Mouse (Mus musculus) CD4-positive, CD25-positive, alpha-beta regulatory T cell, adult 4 months (primary cell): ENCODE measurements around the gene Alox15. TPM values are rescaled to one million over a fixed set of nuclear protein-coding genes. Genes with fewer than 3 reads are reported as not detected.
A peak's percentile ranks its signal among the peaks of the same experiment; 100 is the strongest.

Experiments
- ATAC-seq: one replicate; pipeline ENCODE4 v1.8.0; 2017
- polyA plus RNA-seq, 2 experiments: library from polyadenylated mRNA; unstranded; fragments of 100-300 nt; shearing (Covaris generic); gene quantifications; one replicate each; pipeline ENCODE4 v1.2.1; 2017

Gene Alox15
- polyA plus RNA-seq, 2 experiments from 2014 or later = not detected

- no peak for ATAC-seq
Observed at GRCm38 (mm10) chr11:70308296-70308695, 43.5 kb downstream of the Alox15 start.

DNA sequence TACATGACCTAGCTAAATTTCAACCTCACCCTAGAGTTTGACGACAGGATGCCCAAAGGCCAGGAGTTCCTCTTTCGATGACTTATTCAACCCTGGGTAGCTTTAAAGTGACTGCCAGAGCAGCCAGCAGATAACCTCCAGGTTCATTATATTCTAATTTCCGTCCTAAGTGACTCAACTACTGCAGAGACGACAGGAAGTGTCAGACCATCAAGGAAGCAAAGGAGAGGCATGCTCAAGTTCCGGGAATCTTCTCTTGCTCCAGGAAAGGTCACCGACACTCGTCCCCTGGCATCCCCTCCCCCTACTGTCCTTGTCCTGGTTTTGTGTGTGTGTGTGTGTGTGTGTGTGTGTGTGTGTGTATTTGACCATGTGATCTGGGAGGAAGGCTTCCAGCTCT lies 45.7 kb downstream of the Alox15 start:
- peak; percentile 85 for ATAC-seq

DNA sequence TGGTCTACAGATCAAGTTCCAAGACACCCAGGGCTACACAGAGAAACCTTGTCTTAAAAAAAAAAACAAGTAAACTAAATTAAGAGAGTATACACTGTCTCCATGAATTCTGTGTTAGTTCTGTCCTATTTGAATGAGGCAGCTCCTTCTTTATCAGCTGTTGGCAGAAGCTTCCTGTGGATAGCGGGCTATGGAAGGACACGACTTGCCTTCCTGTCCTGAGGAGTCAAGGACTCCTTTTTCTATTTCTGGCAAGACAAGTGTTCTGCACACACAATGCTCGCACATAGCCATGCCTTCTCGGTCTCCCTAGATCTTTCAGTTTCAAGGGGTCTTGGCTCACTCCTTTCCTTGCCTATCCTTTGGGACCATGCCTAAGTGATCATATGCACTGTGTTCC lies 49.5 kb downstream of the Alox15 start:
- no peak for ATAC-seq

- ATAC-seq = peak; percentile 61
Observed at GRCm38 (mm10) chr11:70297836-70298454, 53.9 kb downstream of the Alox15 start.

DNA sequence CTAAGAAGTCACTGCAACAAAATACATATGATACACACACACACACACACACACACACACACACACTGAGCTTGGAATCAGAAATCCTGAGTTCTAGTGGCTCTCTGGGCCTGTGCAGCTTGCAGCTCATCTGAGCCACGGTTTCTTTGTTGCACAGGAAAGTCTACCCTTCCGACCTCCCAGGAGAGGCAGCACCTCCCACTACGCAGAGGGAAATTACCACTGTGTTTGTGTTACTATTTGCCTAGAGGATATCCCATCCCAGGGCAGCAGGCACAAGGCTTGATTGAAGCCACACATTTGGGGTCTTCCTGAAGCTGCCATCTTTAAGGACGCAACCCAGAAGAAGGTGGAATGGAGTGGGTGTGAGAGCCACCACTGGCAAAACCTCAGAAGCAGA lies 54.4 kb downstream of the Alox15 start:
- no peak for ATAC-seq

Other genes with a start within 250 kb of the Alox15 start
- gene Mgl2, start 221.7 kb downstream of the Alox15 start, polyA plus RNA-seq = not detected
- not detected for gene Clec10a, start 195.8 kb downstream of the Alox15 start, polyA plus RNA-seq
- gene Slc16a11, start 139.3 kb downstream of the Alox15 start, polyA plus RNA-seq = not detected
- 1 to 10 TPM; 2.7 to 3.9 TPM for gene Slc16a13, start 131.0 kb downstream of the Alox15 start, polyA plus RNA-seq
- gene Bcl6b, start 122.2 kb downstream of the Alox15 start, polyA plus RNA-seq = under 1 TPM; 0.31 to 0.56 TPM
- 100 to 1,000 TPM; 123 to 141 TPM for gene 0610010K14Rik, start 114.1 kb downstream of the Alox15 start, polyA plus RNA-seq
- gene Gm21988, start 112.2 kb downstream of the Alox15 start, polyA plus RNA-seq = 1 to 10 TPM; 3.3 to 5.3 TPM
- gene Rnasek, start 112.2 kb downstream of the Alox15 start, polyA plus RNA-seq = 100 to 1,000 TPM; 218 TPM
- gene Alox12, start 96.7 kb downstream of the Alox15 start, polyA plus RNA-seq = under 1 TPM in 1 of 2 experiments, not detected in 1; 0.31 TPM
- not detected for gene Alox12e, start 29.4 kb downstream of the Alox15 start, polyA plus RNA-seq
- gene Pelp1, start 58.0 kb upstream of the Alox15 start, polyA plus RNA-seq = 1 to 10 TPM; 4.4 to 7.7 TPM
- 10 to 100 TPM; 47.0 to 64.1 TPM for gene Arrb2, start 80.6 kb upstream of the Alox15 start, polyA plus RNA-seq
- gene Med11, start 99.9 kb upstream of the Alox15 start, polyA plus RNA-seq = 10 to 100 TPM; 84.3 to 85.7 TPM
- not detected for gene Zmynd15, start 107.4 kb upstream of the Alox15 start, polyA plus RNA-seq
- under 1 TPM; 0.43 to 0.87 TPM for gene Cxcl16, start 108.0 kb upstream of the Alox15 start, polyA plus RNA-seq
- gene Tm4sf5, start 153.2 kb upstream of the Alox15 start, polyA plus RNA-seq = 1 to 10 TPM in 1 of 2 experiments, under 1 TPM in 1; 1.00 to 2.5 TPM
- not detected for gene Vmo1, start 162.6 kb upstream of the Alox15 start, polyA plus RNA-seq
- gene Gltpd2, start 167.2 kb upstream of the Alox15 start, polyA plus RNA-seq = not detected
- gene Psmb6, start 173.3 kb upstream of the Alox15 start, polyA plus RNA-seq = 100 to 1,000 TPM; 378 to 439 TPM
- gene Gm40193, start 180.9 kb upstream of the Alox15 start, polyA plus RNA-seq = not detected
- 1 to 10 TPM; 2.7 to 3.9 TPM for gene Pld2, start 188.0 kb upstream of the Alox15 start, polyA plus RNA-seq
- 1 to 10 TPM; 5.6 to 8.4 TPM for gene Mink1, start 210.8 kb upstream of the Alox15 start, polyA plus RNA-seq